ENCODE assay signal across 18 mouse cellular contexts in the genomic region with DNA sequence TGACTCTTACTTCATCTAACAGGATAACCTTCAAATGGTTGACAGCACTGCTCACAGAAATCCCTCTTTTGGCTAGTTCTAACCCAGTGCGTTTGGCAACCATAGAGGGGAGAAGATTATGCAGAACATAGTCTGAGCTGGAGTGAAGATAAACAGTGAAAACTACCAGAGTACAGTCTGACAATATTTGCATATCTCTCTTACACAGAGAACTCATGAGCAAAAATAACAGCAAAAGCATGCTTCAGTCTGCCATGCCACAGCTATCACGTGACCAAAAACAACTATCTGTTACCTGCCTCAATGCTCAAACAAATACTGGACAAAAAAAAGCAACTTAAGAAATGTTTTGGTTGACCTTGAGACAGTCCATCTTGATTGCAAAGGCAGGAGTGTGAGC. TPM values are rescaled to one million over a fixed set of nuclear protein-coding genes. Genes with fewer than 3 reads are reported as not detected.
DNase-seq lines count a peak whose midpoint lies in the region; ATAC-seq and TF ChIP-seq lines count a peak whose summit lies in the region.
"Had no signal": no experiment of that assay in that cellular context is flagged by ENCODE, and none has a peak within 500 bp of the region (broad histone marks: within the 10 kb centered on the region; RNA-seq: fewer than 3 reads in every experiment).

No protein-coding gene starts in this region.

- no peaks in the 10 kb centered on the region for H3K9me3 ChIP-seq in heart, postnatal 0 days (replicated peaks; ENCODE audit: control insufficient read depth, low read length)
- H3K9me3 ChIP-seq in MEL (replicated peaks; ENCODE audit: insufficient read depth, low read length): no peaks in the 10 kb centered on the region
- H3K9me3 ChIP-seq in liver, embryonic 11.5 days (ENCODE audit: control insufficient read depth, low read length): no peaks in the 10 kb centered on the region
- H3K9me3 ChIP-seq: embryonic facial prominence, embryonic 15.5 days; heart, embryonic 10.5 days; hindbrain, embryonic 15.5 days; midbrain, embryonic 15.5 days had no signal

- TF ChIP-seq RAD21 in MEL (IDR thresholded peaks at IDR 0.05; ENCODE audit: low read depth, low read length): no peak

- no peaks in the 10 kb centered on the region for H3K27me3 ChIP-seq in heart, postnatal 0 days (ENCODE audit: control insufficient read depth, insufficient read depth, low read length)
- H3K27me3 ChIP-seq in MEL (ENCODE audit: control insufficient read depth in 1 of 2, insufficient read depth in 2 of 2, low read length in 2 of 2): no peaks in the 10 kb centered on the region
- no peaks in the 10 kb centered on the region for H3K27me3 ChIP-seq in liver, embryonic 11.5 days (replicated peaks; ENCODE audit: control insufficient read depth, insufficient read depth, low read length)
- H3K27me3 ChIP-seq in splenic B cell, adult 2 months (ENCODE audit: control insufficient read depth, insufficient read depth, low read length, poor library complexity, severe bottlenecking): no peaks in the 10 kb centered on the region
- H3K27me3 ChIP-seq: embryonic facial prominence, embryonic 15.5 days; hindbrain, embryonic 15.5 days; midbrain, embryonic 15.5 days had no signal

- peak; percentile 17; the same call in 1 of the 2 replicates for ATAC-seq in heart, postnatal 0 days (ENCODE audit: insufficient read depth, low read depth)
- ATAC-seq in liver, embryonic 11.5 days (replicated peaks; ENCODE audit: low FRiP score): peak; percentile 71
- ATAC-seq: forebrain, embryonic 14.5 days; intestine, postnatal 0 days; midbrain, embryonic 15.5 days had no signal

- H3K4me1 ChIP-seq in heart, postnatal 0 days (ENCODE audit: control insufficient read depth, insufficient read depth): peaks cover 23% of the 10 kb centered on the region
- peaks cover 20 to 32% of the 10 kb centered on the region in 2 experiments for H3K4me1 ChIP-seq in MEL (ENCODE audit: control insufficient read depth in 1 of 2, insufficient read depth in 2 of 2, low read length in 2 of 2)
- H3K4me1 ChIP-seq in liver, embryonic 11.5 days (replicated peaks; ENCODE audit: control insufficient read depth, insufficient read depth, low read length): peaks cover 9% of the 10 kb centered on the region; the same call in 1 of the 2 replicates
- H3K4me1 ChIP-seq: embryonic facial prominence, embryonic 15.5 days; hindbrain, embryonic 15.5 days; midbrain, embryonic 15.5 days had no signal

- no peak overlapping the region for H3K9ac ChIP-seq in heart, postnatal 0 days (replicated peaks; ENCODE audit: low read depth, low read length)
- H3K9ac ChIP-seq in MEL (ENCODE audit: control insufficient read depth, low read depth, low read length, poor library complexity, severe bottlenecking): peak overlapping the region; percentile 43; the same call in 1 of the 2 replicates
- H3K9ac ChIP-seq in liver, embryonic 11.5 days (ENCODE audit: low read depth, low read length): no peak overlapping the region
- H3K9ac ChIP-seq: embryonic facial prominence, embryonic 15.5 days; hindbrain, embryonic 15.5 days; midbrain, embryonic 15.5 days had no signal

- H3K4me3 ChIP-seq in heart, postnatal 0 days (ENCODE audit: low read depth, low read length): no peak overlapping the region
- no peak overlapping the region for H3K4me3 ChIP-seq in MEL (ENCODE audit: control insufficient read depth in 1 of 2, insufficient read depth in 1 of 2, low read depth in 2 of 2, low read length in 2 of 2)
- H3K4me3 ChIP-seq in liver, embryonic 11.5 days (ENCODE audit: low read depth, low read length): no peak overlapping the region
- H3K4me3 ChIP-seq: embryonic facial prominence, embryonic 15.5 days; heart, embryonic 10.5 days; hindbrain, embryonic 15.5 days; midbrain, embryonic 15.5 days had no signal

- H3K27ac ChIP-seq in heart, postnatal 0 days (ENCODE audit: low read depth): peak overlapping the region; percentile 63
- peak overlapping the region; percentile 89 for H3K27ac ChIP-seq in MEL (ENCODE audit: control insufficient read depth, low read depth, low read length)
- peak overlapping the region; percentile 40; the same call in 1 of the 2 replicates for H3K27ac ChIP-seq in liver, embryonic 11.5 days (ENCODE audit: low read depth, low read length)
- H3K27ac ChIP-seq: embryonic facial prominence, embryonic 15.5 days; heart, embryonic 10.5 days; hindbrain, embryonic 15.5 days; midbrain, embryonic 15.5 days had no signal

- whole genome bisulfite sequencing in heart, postnatal 0 days: 24% methylated on average over 2 of the region's 2 CpGs
- WGBS in liver, embryonic 11.5 days: 58% methylated on average over 2 of the region's 2 CpGs

- H3K36me3 ChIP-seq in heart, postnatal 0 days (replicated peaks; ENCODE audit: control insufficient read depth, insufficient read depth, low read length): peaks cover 8% of the 10 kb centered on the region
- peaks cover under 1 to 27% of the 10 kb centered on the region in 2 experiments; a peak in 3 of 4 replicates for H3K36me3 ChIP-seq in MEL (ENCODE audit: control insufficient read depth in 1 of 2, insufficient read depth in 2 of 2, low read length in 2 of 2)
- H3K36me3 ChIP-seq in liver, embryonic 11.5 days (ENCODE audit: control insufficient read depth, insufficient read depth, low read length): no peaks in the 10 kb centered on the region
- peaks cover 2% of the 10 kb centered on the region; the same call in 1 of the 2 replicates for H3K36me3 ChIP-seq in splenic B cell, adult 2 months (ENCODE audit: control insufficient read depth, insufficient read depth, low read length, poor library complexity, severe bottlenecking)
- H3K36me3 ChIP-seq: hindbrain, embryonic 15.5 days; midbrain, embryonic 15.5 days had no signal

- peaks cover 8% of the 10 kb centered on the region for H3K79me2 ChIP-seq in MEL (ENCODE audit: control insufficient read depth, insufficient read depth, low read length, poor library complexity)

- no peak for TF ChIP-seq EP300 in heart, postnatal 0 days (IDR thresholded peaks at IDR 0.05; ENCODE audit: low read depth)
- TF ChIP-seq EP300 in MEL (IDR thresholded peaks at IDR 0.05; ENCODE audit: low read depth in 1 of 2, low read length in 2 of 2): peak; percentile 44 to 68; a peak in 3 of 4 replicates

- DNase-seq in heart, postnatal 0 days (ENCODE audit: low spot score): peak; percentile 15
- DNase-seq in heart, postnatal 4 days: no peak
- DNase-seq in MEL (ENCODE audit: low read depth, low spot score): peak; percentile 79
- DNase-seq in liver, embryonic 11.5 days (ENCODE audit: low spot score): no peak
- peak; percentile 22 for DNase-seq in splenic B cell, adult 2 months (ENCODE audit: low read depth, low spot score)
- no peak for DNase-seq in thymus, postnatal 25 days
- no peak for DNase-seq in cerebellum, adult 11-12 months
- DNase-seq: cerebellum, adult 8-10 months; kidney, postnatal 36 days; lung, adult 2 months; lung, postnatal 4 days; thymus, adult 18-20 months had no signal

- 0 out of 2 replicates have a peak overlapping the region, but pooled peaks have one; percentile 9 for H3K4me2 ChIP-seq in heart, postnatal 0 days (ENCODE audit: low read depth, low read length)
- H3K4me2 ChIP-seq in liver, embryonic 11.5 days: no peak overlapping the region
- H3K4me2 ChIP-seq: embryonic facial prominence, embryonic 15.5 days; hindbrain, embryonic 15.5 days; midbrain, embryonic 15.5 days had no signal

- no peak for TF ChIP-seq POLR2A in MEL (IDR thresholded peaks at IDR 0.05; ENCODE audit: control insufficient read depth in 1 of 2, insufficient read depth in 1 of 2, low read depth in 1 of 2, low read length in 2 of 2, poor library complexity in 1 of 2)

- no peak for TF ChIP-seq CTCF in heart, postnatal 0 days (IDR thresholded peaks at IDR 0.05; ENCODE audit: low read depth)
- TF ChIP-seq CTCF in MEL (IDR thresholded peaks at IDR 0.05 in 2 of 3, conservative IDR thresholded peaks at IDR 0.05 in 1 of 3; ENCODE audit: control insufficient read depth in 1 of 3, insufficient read depth in 1 of 3, low read depth in 2 of 3, low read length in 3 of 3, poor library complexity in 1 of 3, severe bottlenecking in 1 of 3): no peak

TF ChIP-seq in MEL, 35 proteins besides CTCF, POLR2A, EP300 and RAD21 (continues in another document):
- TF ChIP-seq MYB (IDR thresholded peaks at IDR 0.05; ENCODE audit: low read depth, low read length) (no peak), ZNF384 (IDR thresholded peaks at IDR 0.05; ENCODE audit: low read depth, low read length) (no peak), ZMIZ1 (IDR thresholded peaks at IDR 0.05; ENCODE audit: low read depth, low read length) (no peak), NRF1 (IDR thresholded peaks at IDR 0.05; ENCODE audit: insufficient read depth, low read depth, low read length, poor library complexity, severe bottlenecking) (no peak), SIN3A (IDR thresholded peaks at IDR 0.05; ENCODE audit: low read length) (peak; percentile 95), GABPA (IDR thresholded peaks at IDR 0.05; ENCODE audit: low read depth, low read length) (no peak), POLR2AphosphoS2 (IDR thresholded peaks at IDR 0.05; ENCODE audit: low read length) (no peak), E2F4 (IDR thresholded peaks at IDR 0.05; ENCODE audit: borderline replicate concordance, low read depth, low read length) (no peak), RCOR1 (IDR thresholded peaks at IDR 0.05; ENCODE audit: low read depth, low read length) (no peak; the same call in 1 of the 2 replicates), USF2 (IDR thresholded peaks at IDR 0.05; ENCODE audit: borderline replicate concordance in 1 of 2, insufficient read depth in 1 of 2, low read depth in 1 of 2, low read length in 2 of 2) (peak; percentile 65 to 84; a peak in 3 of 4 replicates), HCFC1 (IDR thresholded peaks at IDR 0.05; ENCODE audit: low read depth, low read length) (no peak), POLR2AphosphoS5 (IDR thresholded peaks at IDR 0.05; ENCODE audit: borderline replicate concordance, low read depth, low read length) (no peak), SMC3 (IDR thresholded peaks at IDR 0.05; ENCODE audit: low read depth, low read length) (no peak), ETS1 (IDR thresholded peaks at IDR 0.05; ENCODE audit: low read depth, low read length) (peak; percentile 88), JUND (IDR thresholded peaks at IDR 0.05; ENCODE audit: low read depth, low read length) (no peak), CHD2 (IDR thresholded peaks at IDR 0.05; ENCODE audit: low read length) (no peak), UBTF (IDR thresholded peaks at IDR 0.05; ENCODE audit: borderline replicate concordance, insufficient read depth, low read depth, low read length) (no peak)

RNA-seq across cellular contexts. Expression of a gene that starts 41.2 kb away (rescaled TPM):
- 52.7 and 82.4 TPM in 2 replicates for total RNA-seq in heart, postnatal 0 days (2014; rRNA removed; ENCODE audit: low replicate concordance)
- 18.0 and 19.2 TPM in 2 replicates for polyA plus RNA-seq in heart, postnatal 0 days (2015; fragmentation: Nextera tagmentation; extraction: Ambion mirVana)
- total RNA-seq in heart, postnatal 4 days (2021): 10 to 100 TPM; 34.3 to 34.9 TPM
- total RNA-seq in MEL (2012; rRNA removed): 31.9 and 41.0 TPM in 2 replicates
- polyA plus RNA-seq in MEL (2012; ENCODE audit: insufficient read depth in 1 of 2, insufficient read length in 2 of 2, low read depth in 1 of 2, low replicate concordance in 2 of 2, missing spikeins in 1 of 2): 10 to 100 TPM in 1 of 2 experiments, not detected in 1; 69.8 TPM
- polyA plus RNA-seq in liver, embryonic 11.5 days (2014; fragmentation: Nextera tagmentation; extraction: Ambion mirVana): 31.2 and 33.3 TPM in 2 replicates

Comparison
In these comparisons a context has a peak if more than half of its experiments do, and no peak if none do; other contexts are left out.
1. DNase-seq: peak in heart, postnatal 0 days (single experiment), MEL (single experiment) and splenic B cell, adult 2 months (single experiment); none in heart, postnatal 4 days (single experiment), liver, embryonic 11.5 days (single experiment), thymus, postnatal 25 days (single experiment) and cerebellum, adult 11-12 months (single experiment).
2. Peak in every context shown above with its lines, with median percentiles within 50 percentile points of each other: H3K27ac ChIP-seq.